Mouse (Mus musculus): ENCODE data around the gene Ahcyl2.

Gene Ahcyl2

GRCm38 (mm10) chr6:29901450-29901849 lies 133.6 kb downstream of the Ahcyl2 start:
- intact Hi-C loops (cut with DNase I): no loop called here

GRCm38 (mm10) chr6:29902256-29902655 lies 134.4 kb downstream of the Ahcyl2 start:
- intact Hi-C loops (cut with DNase I): no loop called here

- intact Hi-C loops (cut with DNase I): no loop called here
Observed at GRCm38 (mm10) chr6:29903343-29903914, 135.6 kb downstream of the Ahcyl2 start.

GRCm38 (mm10) chr6:29904281-29904680 lies 136.5 kb downstream of the Ahcyl2 start:
- intact Hi-C loops (cut with DNase I): no loop called here

GRCm38 (mm10) chr6:29910631-29911030 lies 142.8 kb downstream of the Ahcyl2 start:
- intact Hi-C loops (cut with DNase I): no loop called here

GRCm38 (mm10) chr6:29913673-29914072 lies 145.9 kb downstream of the Ahcyl2 start:
- intact Hi-C loops (cut with DNase I): no loop called here

GRCm38 (mm10) chr6:29914136-29914535 lies 146.3 kb downstream of the Ahcyl2 start:
- intact Hi-C loops (cut with DNase I): no loop called here

GRCm38 (mm10) chr6:29915836-29916235 lies 148.0 kb downstream of the Ahcyl2 start:
- intact Hi-C loops (cut with DNase I): no loop called here

- intact Hi-C loops (cut with DNase I): no loop called here
Observed at GRCm38 (mm10) chr6:29916530-29917382, 148.9 kb downstream of the Ahcyl2 start, which contains the start of gene Strip2. TSS of gene Strip2 (plus strand) at chr6:29917012.

GRCm38 (mm10) chr6:29917383-29917720 lies 149.5 kb downstream of the Ahcyl2 start:
- intact Hi-C loops (cut with DNase I): no loop called here

- intact Hi-C loops (cut with DNase I): no loop called here
Observed at GRCm38 (mm10) chr6:29917947-29918346, 150.1 kb downstream of the Ahcyl2 start.

GRCm38 (mm10) chr6:29923501-29923900 lies 155.7 kb downstream of the Ahcyl2 start:
- intact Hi-C loops (cut with DNase I): no loop called here

GRCm38 (mm10) chr6:29925594-29926219 lies 157.9 kb downstream of the Ahcyl2 start:
- intact Hi-C loops (cut with DNase I): no loop called here

- intact Hi-C loops (cut with DNase I): no loop called here
Observed at GRCm38 (mm10) chr6:29930087-29930486, 162.3 kb downstream of the Ahcyl2 start.

GRCm38 (mm10) chr6:29930665-29931064 lies 162.9 kb downstream of the Ahcyl2 start:
- intact Hi-C loops (cut with DNase I): no loop called here

GRCm38 (mm10) chr6:29931181-29931580 lies 163.4 kb downstream of the Ahcyl2 start:
- intact Hi-C loops (cut with DNase I): no loop called here

- intact Hi-C loops (cut with DNase I): no loop called here
Observed at GRCm38 (mm10) chr6:29935741-29936140, 167.9 kb downstream of the Ahcyl2 start.

- intact Hi-C loops (cut with DNase I): loop anchor here (5.0 kb wide), 1 partner anchor 183 kb away; no protein-coding TSS in a partner anchor
Observed at GRCm38 (mm10) chr6:29940428-29940827, 172.6 kb downstream of the Ahcyl2 start.

- intact Hi-C loops (cut with DNase I): loop anchor here (5.0 kb wide), 1 partner anchor 184 kb away; no protein-coding TSS in a partner anchor
Observed at GRCm38 (mm10) chr6:29941036-29941435, 173.2 kb downstream of the Ahcyl2 start.

GRCm38 (mm10) chr6:29944465-29944864 lies 176.7 kb downstream of the Ahcyl2 start:
- intact Hi-C loops (cut with DNase I): loop anchor here (5.0 kb wide), 1 partner anchor 187 kb away; no protein-coding TSS in a partner anchor

- intact Hi-C loops (cut with DNase I): loop anchor here (5.0 kb wide), 1 partner anchor 94 kb away; no protein-coding TSS in a partner anchor
Observed at GRCm38 (mm10) chr6:29946568-29946967, 178.8 kb downstream of the Ahcyl2 start.

- intact Hi-C loops (cut with DNase I): loop anchor here (5.0 kb wide), 1 partner anchor 96 kb away; no protein-coding TSS in a partner anchor
Observed at GRCm38 (mm10) chr6:29947823-29948222, 180.0 kb downstream of the Ahcyl2 start.

All from adrenal gland (tissue).